Mouse (Mus musculus) thymus, adult 2 months (tissue): ENCODE measurements around the gene Harbi1. TPM values are rescaled to one million over a fixed set of nuclear protein-coding genes. Genes with fewer than 3 reads are reported as not detected.

Source experiments
- DNase-seq: peaks from one replicate; pipeline ENCODE4 v3.0.0; 2021
- H3K27ac ChIP-seq: fragments of 200-500 bp; 2 replicates; pipeline ENCODE4 v1.5.1; 2012; ENCODE audit warnings: low read length, control low read depth; ENCODE audit not compliant: control insufficient read depth, insufficient read depth
- H3K27me3 ChIP-seq: fragments of 200-500 bp; 2 replicates; pipeline ENCODE4 v1.6.1; 2012; ENCODE audit warnings: mild to moderate bottlenecking, low read length, moderate library complexity, mixed read lengths; ENCODE audit not compliant: control insufficient read depth, insufficient read depth
- H3K36me3 ChIP-seq: fragments of 200-500 bp; 2 replicates; pipeline ENCODE4 v1.6.1; 2012; ENCODE audit warnings: mild to moderate bottlenecking, low read length, moderate library complexity; ENCODE audit not compliant: control insufficient read depth, insufficient read depth
- H3K4me1 ChIP-seq: fragments of 200-500 bp; replicated peaks from 2 replicates; pipeline ENCODE4 v1.6.1; 2012; ENCODE audit warnings: low read length; ENCODE audit not compliant: control insufficient read depth, insufficient read depth
- H3K4me3 ChIP-seq: fragments of 200-500 bp; 2 replicates; pipeline ENCODE4 v1.5.1; 2012; ENCODE audit warnings: mild to moderate bottlenecking, low read length, control low read depth, moderate library complexity; ENCODE audit not compliant: control insufficient read depth, insufficient read depth
- CTCF ChIP-seq: fragments of 200-500 bp; IDR thresholded peaks from 2 replicates; pipeline ENCODE4 v1.5.1; 2012; ENCODE audit warnings: mild to moderate bottlenecking, control low read depth, low read length, moderate library complexity, borderline replicate concordance; ENCODE audit not compliant: control insufficient read depth, poor library complexity, insufficient read depth; ENCODE audit errors: extremely low read depth
- POLR2A ChIP-seq: fragments of 200-500 bp; IDR thresholded peaks from 2 replicates; pipeline ENCODE4 v1.6.1; 2012; ENCODE audit warnings: mild to moderate bottlenecking, low read length, control low read depth, moderate library complexity; ENCODE audit not compliant: control insufficient read depth, poor library complexity, insufficient read depth; ENCODE audit errors: extremely low read depth
- WGBS: fragments of 180-500 bp; shearing (Covaris S2); methylation state at CpG from one replicate; pipeline ENCODE4 v1.1.7; 2018; 5-methylcytosine and 5-hydroxymethylcytosine counted together
- polyA plus RNA-seq: library from polyadenylated mRNA; depleted of rRNA; stranded (reverse); fragments of >200 nt; gene quantifications from 2 replicates; pipeline ENCODE4 v1.2.3, GENCODE M21; 2012

Harbi1 gene
- polyA plus RNA-seq, 1 experiment: 4.4 TPM

DNA sequence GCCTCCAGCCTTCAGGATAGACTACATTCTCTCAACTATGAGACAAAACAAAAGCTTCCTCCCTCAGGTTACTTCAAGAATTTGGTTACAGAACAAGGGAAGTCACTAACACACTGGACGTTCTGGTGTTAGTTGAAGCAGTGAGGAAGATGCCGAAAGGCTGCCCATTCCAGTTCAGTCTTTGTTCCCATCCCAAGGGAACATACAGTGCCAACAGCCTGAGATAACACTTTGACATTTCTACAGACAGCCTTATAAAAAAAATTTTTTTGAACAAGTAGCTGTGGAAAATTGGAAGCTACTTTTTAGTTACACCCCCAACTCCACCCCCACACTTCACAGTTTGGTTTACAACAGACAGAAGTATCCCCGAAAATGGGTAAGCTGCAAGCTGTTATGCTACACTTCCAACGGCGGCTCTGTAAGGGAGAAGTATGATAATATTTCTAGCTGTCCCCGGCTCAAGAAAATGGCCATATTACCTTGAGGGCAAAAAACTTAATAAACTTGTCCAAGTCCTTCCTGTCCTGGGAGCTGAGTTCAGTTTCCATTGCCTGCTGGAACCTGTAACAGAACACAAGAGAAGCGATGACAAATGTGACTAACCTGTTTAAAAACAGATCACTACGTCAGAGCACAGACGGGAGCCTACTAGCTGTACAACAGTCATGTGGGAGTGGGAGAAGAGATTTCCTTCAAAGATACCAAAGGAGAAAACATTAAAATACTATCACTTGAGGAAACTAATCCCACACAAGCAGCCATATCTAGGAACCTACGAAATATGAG lies 15.0 kb upstream of the Harbi1 start:
- no peak for TF ChIP-seq CTCF
- no peak for TF ChIP-seq POLR2A
- Histone ChIP-seq H3K4me1 (no peaks in the 10 kb centered on the region), H3K27me3 (no peaks in the 10 kb centered on the region), H3K36me3 (peaks cover 24% of the 10 kb centered on the region), H3K4me3 (no peak overlapping the region), H3K27ac (no peak overlapping the region)
- DNase-seq: no peak
- 95% methylated on average over 10 of the region's 10 CpGs for WGBS

DNA sequence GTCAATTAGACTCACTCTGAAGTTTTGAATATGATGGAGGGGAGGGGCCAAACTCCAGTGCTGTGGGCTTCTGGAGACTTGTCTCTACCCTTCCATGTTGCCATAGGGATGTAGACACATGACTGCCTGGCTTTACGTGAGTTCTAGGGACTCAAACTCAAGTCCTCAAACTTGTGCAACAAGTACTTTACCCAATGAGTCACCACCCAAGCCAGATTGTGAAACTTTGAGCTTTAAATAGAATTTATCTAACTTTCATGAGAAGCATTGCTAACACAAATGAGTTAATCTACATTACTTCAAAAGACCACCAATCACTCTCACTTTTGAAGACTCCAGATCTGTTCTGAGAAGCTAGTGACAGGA lies 14.4 kb upstream of the Harbi1 start:
- 85% methylated on average over 1 of the region's 1 CpGs for WGBS
- no peak overlapping the region for H3K4me3 ChIP-seq
- no peaks in the 10 kb centered on the region for H3K4me1 ChIP-seq
- TF ChIP-seq POLR2A: no peak
- no peak for TF ChIP-seq CTCF
- peaks cover 22% of the 10 kb centered on the region for H3K36me3 ChIP-seq
- no peak overlapping the region for H3K27ac ChIP-seq
- DNase-seq: no peak
- H3K27me3 ChIP-seq: no peaks in the 10 kb centered on the region

DNA sequence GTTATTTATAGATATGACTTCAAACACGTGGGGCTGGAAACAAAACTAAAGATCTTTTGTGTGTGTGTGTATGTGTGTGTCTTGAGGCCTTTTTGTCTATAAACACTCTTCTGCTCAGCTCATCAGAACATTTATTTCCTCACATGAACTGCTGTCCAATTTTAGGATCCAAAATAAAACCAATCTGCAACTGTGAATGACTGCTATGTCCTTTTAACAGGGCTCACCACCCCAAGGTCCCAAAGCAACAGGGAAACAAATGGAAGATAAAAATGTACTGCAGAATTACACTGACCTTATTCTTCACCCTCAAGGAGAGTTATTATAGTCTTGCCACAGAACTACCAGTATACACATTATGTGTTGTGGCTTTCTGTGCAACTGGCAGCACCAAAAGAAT lies 11.4 kb upstream of the Harbi1 start:
- no peak for DNase-seq
- TF ChIP-seq POLR2A: no peak
- TF ChIP-seq CTCF: no peak
- no peaks in the 10 kb centered on the region for H3K4me1 ChIP-seq
- peaks cover 9% of the 10 kb centered on the region; the same call in 1 of the 2 replicates for H3K36me3 ChIP-seq
- no peaks in the 10 kb centered on the region for H3K27me3 ChIP-seq
- 66% methylated on average over 1 of the region's 1 CpGs for WGBS
- H3K4me3 ChIP-seq: no peak overlapping the region
- H3K27ac ChIP-seq: no peak overlapping the region

DNA sequence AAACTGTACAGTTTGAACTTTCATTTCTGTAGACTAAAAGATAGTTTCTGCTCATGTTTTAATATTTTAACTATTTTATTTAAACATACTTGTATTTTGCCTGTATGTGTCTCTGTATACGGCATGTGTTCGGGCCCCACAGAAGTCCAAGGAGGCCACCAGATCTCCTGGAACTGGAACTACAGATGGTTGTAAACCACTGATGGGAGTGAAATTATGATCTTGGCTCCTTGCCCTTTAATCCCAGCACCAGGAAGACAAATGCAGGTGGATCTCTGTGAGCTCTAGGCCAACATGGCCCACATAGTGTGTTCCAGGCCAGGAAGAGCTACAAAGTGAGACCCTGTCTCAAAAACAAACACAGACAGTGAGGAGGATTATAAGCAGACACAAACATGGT lies 9.3 kb upstream of the Harbi1 start:
- TF ChIP-seq CTCF (no peak), POLR2A (no peak)
- 95% methylated on average over 2 of the region's 2 CpGs for WGBS
- Histone ChIP-seq H3K27ac (no peak overlapping the region), H3K36me3 (no peaks in the 10 kb centered on the region), H3K4me3 (no peak overlapping the region), H3K27me3 (no peaks in the 10 kb centered on the region), H3K4me1 (no peaks in the 10 kb centered on the region)
- no peak for DNase-seq

DNA sequence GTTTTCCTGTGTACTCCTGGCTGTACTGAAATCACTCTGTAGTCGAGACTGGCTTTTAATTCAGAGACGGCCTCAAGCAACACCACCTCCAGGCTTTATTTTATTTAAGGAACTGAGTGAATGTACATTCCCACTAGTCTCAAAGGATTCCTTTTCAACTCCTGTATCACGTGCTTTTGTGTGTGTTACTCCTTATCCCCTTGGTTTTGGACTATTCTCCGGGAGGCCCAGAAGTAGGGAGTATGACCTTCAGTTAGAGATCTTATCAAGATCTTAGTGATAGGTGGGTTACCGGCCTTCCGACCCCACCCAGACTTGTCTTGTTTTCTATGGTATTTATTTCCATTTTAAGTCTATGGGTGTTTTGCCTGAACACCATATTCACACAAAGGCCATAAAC lies 4.9 kb upstream of the Harbi1 start:
- H3K27ac ChIP-seq: no peak overlapping the region
- TF ChIP-seq POLR2A (no peak), CTCF (no peak)
- DNase-seq: no peak
- no peaks in the 10 kb centered on the region for H3K36me3 ChIP-seq
- H3K27me3 ChIP-seq: no peaks in the 10 kb centered on the region
- H3K4me3 ChIP-seq: no peak overlapping the region
- 93% methylated on average over 6 of the region's 6 CpGs for WGBS
- peaks cover 3% of the 10 kb centered on the region for H3K4me1 ChIP-seq

DNA sequence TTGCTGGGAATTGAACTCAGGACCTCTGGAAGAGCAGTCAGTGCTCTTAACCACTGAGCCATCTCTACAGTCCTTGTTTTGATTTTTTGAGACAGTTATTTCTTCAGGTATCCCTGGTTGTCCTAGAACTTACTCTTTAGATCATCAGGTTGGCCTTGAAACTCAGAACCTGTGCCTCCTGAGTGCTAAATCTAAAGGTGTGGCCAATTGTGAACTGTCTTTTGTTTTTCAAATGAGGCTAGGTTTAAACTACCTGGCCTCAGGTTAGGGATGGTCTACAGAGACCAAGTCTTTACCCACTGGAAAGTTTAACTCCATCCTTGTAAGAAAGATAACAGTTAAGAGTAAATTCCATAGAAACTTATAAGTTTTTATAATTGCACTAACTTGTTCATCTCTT lies 4.2 kb upstream of the Harbi1 start:
- no peak overlapping the region for H3K4me3 ChIP-seq
- no peak for DNase-seq
- no peak for TF ChIP-seq CTCF
- TF ChIP-seq POLR2A: no peak

DNA sequence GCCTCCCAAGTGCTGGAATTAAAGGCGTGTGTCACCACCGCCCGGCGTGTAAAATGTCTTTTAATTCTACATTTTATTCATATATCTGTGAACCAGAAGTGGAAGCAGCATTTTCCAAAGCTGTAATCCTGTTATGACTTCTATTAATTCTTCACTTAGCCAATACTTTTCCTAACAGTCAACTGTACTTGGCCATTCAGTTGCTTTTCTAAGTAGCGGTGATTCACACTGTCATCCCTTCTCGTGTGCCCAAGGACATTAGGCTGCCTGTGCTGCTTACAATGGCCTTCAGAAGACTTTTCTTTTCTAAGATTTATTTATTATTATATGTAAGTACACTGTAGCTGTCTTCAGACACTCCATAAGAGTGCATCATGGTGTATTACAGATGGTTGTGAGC lies 2.3 kb upstream of the Harbi1 start:
- no peak overlapping the region for H3K4me3 ChIP-seq
- TF ChIP-seq POLR2A (no peak), CTCF (no peak)
- 97% methylated on average over 6 of the region's 6 CpGs for WGBS
- H3K4me1 ChIP-seq: peaks cover 3% of the 10 kb centered on the region
- H3K27me3 ChIP-seq: no peaks in the 10 kb centered on the region
- H3K27ac ChIP-seq: no peak overlapping the region
- DNase-seq: no peak
- no peaks in the 10 kb centered on the region for H3K36me3 ChIP-seq

More for the DNA sequence above, 4.2 kb upstream of the Harbi1 start:
- Histone ChIP-seq H3K27ac (no peak overlapping the region), H3K27me3 (no peaks in the 10 kb centered on the region), H3K4me1 (peaks cover 3% of the 10 kb centered on the region), H3K36me3 (no peaks in the 10 kb centered on the region)
